Mouse (Mus musculus) MEL (cell line): Measurements from ENCODE around the gene Rnf157.

Experiments used
- CTCF ChIP-seq, 3 experiments: IDR thresholded peaks in 2 of 3; conservative IDR thresholded peaks in 1 of 3; 2 replicates each; pipeline ENCODE4 v1.5.1; 2011 to 2012; ENCODE audit warnings: low read length in 3 of 3, low read depth in 2 of 3, mild to moderate bottlenecking in 2 of 3, improper control_type of control experiment in 1 of 3, inconsistent platforms in 1 of 3, mixed read lengths in 1 of 3, moderate library complexity in 1 of 3; ENCODE audit not compliant: control insufficient read depth in 1 of 3, insufficient read depth in 1 of 3, poor library complexity in 1 of 3, severe bottlenecking in 1 of 3
- E2F4 ChIP-seq: IDR thresholded peaks from 2 replicates; pipeline ENCODE4 v1.6.1; 2011; ENCODE audit warnings: low read depth, low read length, improper control_type of control experiment, borderline replicate concordance
- GATA1 ChIP-seq: IDR thresholded peaks from 2 replicates; pipeline ENCODE4 v1.6.1; 2011; ENCODE audit warnings: low read depth, low read length, improper control_type of control experiment
- USF1 ChIP-seq: IDR thresholded peaks from 2 replicates; pipeline ENCODE4 v1.6.1; 2014; ENCODE audit warnings: low read depth, mild to moderate bottlenecking, inconsistent platforms, low read length, improper control_type of control experiment, moderate library complexity
- ZNF384 ChIP-seq: IDR thresholded peaks from 2 replicates; pipeline ENCODE4 v1.6.1; 2012; ENCODE audit warnings: low read depth, mild to moderate bottlenecking, inconsistent platforms, low read length, improper control_type of control experiment

DNA sequence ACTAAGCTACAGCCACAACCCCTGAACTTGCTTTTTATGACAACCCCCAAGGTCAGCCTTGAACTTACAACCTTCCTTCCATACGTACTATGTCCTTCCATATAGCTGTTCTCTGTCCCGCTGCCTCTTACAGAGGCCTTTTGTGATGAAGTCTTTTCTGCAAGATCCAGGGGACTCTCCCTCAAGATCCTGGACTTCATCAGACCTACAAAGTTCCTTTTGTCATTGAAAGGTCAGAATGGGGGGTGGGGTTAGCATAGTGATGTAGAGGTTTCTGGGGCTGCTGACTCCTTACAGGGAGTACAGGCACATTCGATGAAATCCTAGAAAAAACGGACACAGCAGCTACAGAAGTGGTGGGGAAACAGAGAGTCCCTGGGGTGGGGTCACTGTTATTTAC, 47.0 kb upstream of the Rnf157 start:
- no peak for TF ChIP-seq USF1
- no peak for TF ChIP-seq ZNF384
- no peak for TF ChIP-seq CTCF (IDR thresholded peaks at IDR 0.05 in 2 of 3, conservative IDR thresholded peaks at IDR 0.05 in 1 of 3; ENCODE audit: control insufficient read depth in 1 of 3, insufficient read depth in 1 of 3, low read depth in 2 of 3, low read length in 3 of 3, poor library complexity in 1 of 3, severe bottlenecking in 1 of 3)
- TF ChIP-seq GATA1 = no peak
- no peak for TF ChIP-seq E2F4
